ENCODE assay signal across 10 mouse cellular contexts in the genomic region with DNA sequence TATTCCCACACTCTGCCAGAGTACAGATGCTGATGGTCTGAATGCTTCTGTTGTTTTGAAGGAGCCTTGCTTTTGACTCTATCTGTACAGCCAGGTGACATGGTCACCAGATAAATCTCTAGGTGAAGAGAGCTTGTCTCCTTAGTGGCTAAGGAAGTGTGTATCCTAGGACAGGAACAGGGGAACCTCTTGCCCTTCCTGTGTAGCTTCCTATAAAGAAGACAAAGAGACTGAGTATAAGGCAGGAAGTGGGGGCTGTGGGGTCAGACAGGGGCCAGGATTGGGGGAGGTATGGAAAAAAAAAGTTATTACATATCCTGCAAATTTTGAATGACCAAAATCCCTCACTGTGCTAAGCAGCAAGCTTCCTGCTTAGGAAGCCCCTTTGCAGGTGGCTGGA. TPM values are rescaled to one million over a fixed set of nuclear protein-coding genes. Genes with fewer than 3 reads are reported as not detected.
DNase-seq lines count a peak whose midpoint lies in the region; ATAC-seq lines count a peak whose summit lies in the region.
"Had no signal": no experiment of that assay in that cellular context is flagged by ENCODE, and none has a peak within 500 bp of the region (broad histone marks: within the 10 kb centered on the region; RNA-seq: fewer than 3 reads in every experiment).

No protein-coding gene starts in this region.

- H3K27me3 ChIP-seq in heart, embryonic 10.5 days (ENCODE audit: insufficient read depth, poor library complexity, severe bottlenecking): no peaks in the 10 kb centered on the region
- no peaks in the 10 kb centered on the region for H3K27me3 ChIP-seq in limb, embryonic 10.5 days (ENCODE audit: low read depth, poor library complexity, severe bottlenecking)
- H3K27me3 ChIP-seq in forebrain, embryonic 14.5 days (replicated peaks; ENCODE audit: control insufficient read depth, insufficient read depth, low read length): no peaks in the 10 kb centered on the region
- H3K27me3 ChIP-seq in midbrain, embryonic 13.5 days: no peaks in the 10 kb centered on the region

- H3K9ac ChIP-seq in forebrain, embryonic 14.5 days (ENCODE audit: low read length): no peak overlapping the region
- no peak overlapping the region for H3K9ac ChIP-seq in midbrain, embryonic 13.5 days (replicated peaks)

- DNase-seq in heart, embryonic 10.5 days (ENCODE audit: low spot score): no peak
- no peak for DNase-seq in heart, postnatal 14 days
- peak; percentile 56 for DNase-seq in kidney, adult 11 months
- DNase-seq in limb, embryonic 10.5 days (ENCODE audit: low spot score): no peak
- no peak for DNase-seq in forebrain, embryonic 14.5 days (ENCODE audit: low spot score)
- DNase-seq in right cerebral cortex, adult 18-20 months: no peak
- DNase-seq: gastrocnemius, postnatal 10 days; midbrain, embryonic 14.5 days had no signal

- peak overlapping the region; percentile 36 for H3K27ac ChIP-seq in heart, embryonic 10.5 days
- H3K27ac ChIP-seq in brown adipose tissue, adult 24 weeks (replicated peaks; ENCODE audit: low read depth, low read length): peak overlapping the region; percentile 34
- peak overlapping the region; percentile 9; the same call in 1 of the 2 replicates for H3K27ac ChIP-seq in limb, embryonic 10.5 days
- no peak overlapping the region for H3K27ac ChIP-seq in forebrain, embryonic 14.5 days (ENCODE audit: low read depth, low read length)
- H3K27ac ChIP-seq in midbrain, embryonic 13.5 days: no peak overlapping the region

- no peak overlapping the region for H3K4me2 ChIP-seq in forebrain, embryonic 14.5 days (ENCODE audit: low read length)
- H3K4me2 ChIP-seq in midbrain, embryonic 13.5 days (replicated peaks): no peak overlapping the region

- no peak overlapping the region for H3K4me3 ChIP-seq in heart, embryonic 10.5 days
- H3K4me3 ChIP-seq in brown adipose tissue, adult 24 weeks (ENCODE audit: insufficient read depth, low read depth, low read length): no peak overlapping the region
- no peak overlapping the region for H3K4me3 ChIP-seq in limb, embryonic 10.5 days
- H3K4me3 ChIP-seq in forebrain, embryonic 14.5 days (ENCODE audit: low read depth, low read length): no peak overlapping the region
- H3K4me3 ChIP-seq in midbrain, embryonic 13.5 days (replicated peaks): no peak overlapping the region

- intact Hi-C loops in heart, postnatal 14 days (cut with DNase I): loop anchor here (5.0 kb wide), 1 partner anchor 49 kb away; no protein-coding TSS in a partner anchor

- no peaks in the 10 kb centered on the region for H3K36me3 ChIP-seq in heart, embryonic 10.5 days
- no peaks in the 10 kb centered on the region for H3K36me3 ChIP-seq in limb, embryonic 10.5 days
- no peaks in the 10 kb centered on the region for H3K36me3 ChIP-seq in forebrain, embryonic 14.5 days (ENCODE audit: control insufficient read depth, insufficient read depth, low read length)
- H3K36me3 ChIP-seq in midbrain, embryonic 13.5 days: no peaks in the 10 kb centered on the region

- ATAC-seq in forebrain, embryonic 14.5 days: no peak
- no peak for ATAC-seq in midbrain, embryonic 13.5 days

- no peaks in the 10 kb centered on the region for H3K9me3 ChIP-seq in heart, embryonic 10.5 days
- H3K9me3 ChIP-seq in limb, embryonic 10.5 days (replicated peaks): no peaks in the 10 kb centered on the region
- no peaks in the 10 kb centered on the region for H3K9me3 ChIP-seq in forebrain, embryonic 14.5 days (replicated peaks; ENCODE audit: control insufficient read depth, low read length)
- H3K9me3 ChIP-seq in midbrain, embryonic 13.5 days: no peaks in the 10 kb centered on the region

- H3K4me1 ChIP-seq in heart, embryonic 10.5 days: 0 out of 2 replicates have a peak, but pooled peaks cover 8% of the 10 kb centered on the region
- H3K4me1 ChIP-seq in brown adipose tissue, adult 24 weeks (ENCODE audit: control insufficient read depth, insufficient read depth, insufficient read length, low read length): peaks cover 20% of the 10 kb centered on the region
- peaks cover 18% of the 10 kb centered on the region for H3K4me1 ChIP-seq in limb, embryonic 10.5 days
- H3K4me1 ChIP-seq in forebrain, embryonic 14.5 days (ENCODE audit: control insufficient read depth, insufficient read depth, low read length): no peaks in the 10 kb centered on the region
- H3K4me1 ChIP-seq in midbrain, embryonic 13.5 days (replicated peaks): no peaks in the 10 kb centered on the region

RNA-seq across cellular contexts. Expression of a gene that starts 13.4 kb away (rescaled TPM):
- 46.2 and 52.6 TPM in 2 replicates for polyA plus RNA-seq in heart, embryonic 10.5 days (2016; fragmentation: Nextera tagmentation; extraction: Ambion mirVana)
- 100 to 1,000 TPM; 109 to 114 TPM for total RNA-seq in heart, postnatal 14 days (2021)
- polyA plus RNA-seq in brown adipose tissue, adult 24 weeks (2012; ENCODE audit: insufficient read depth, insufficient read length, missing spikeins): 10.7 and 24.7 TPM in 2 replicates
- 107 and 122 TPM in 2 replicates for polyA plus RNA-seq in limb, embryonic 10.5 days (2016; fragmentation: Nextera tagmentation; extraction: Ambion mirVana)
- 23.5 and 28.0 TPM in 2 replicates for polyA plus RNA-seq in forebrain, embryonic 14.5 days (2014; fragmentation: Nextera tagmentation; extraction: Ambion mirVana)
- 28.4 and 28.6 TPM in 2 replicates for polyA plus RNA-seq in midbrain, embryonic 13.5 days (2015; fragmentation: Nextera tagmentation; extraction: Ambion mirVana)

Comparison
In these comparisons a context has a peak if more than half of its experiments do, and no peak if none do; other contexts are left out.
1. H3K27ac ChIP-seq: peak in heart, embryonic 10.5 days (single experiment), brown adipose tissue, adult 24 weeks (single experiment) and limb, embryonic 10.5 days (single experiment); none in forebrain, embryonic 14.5 days (single experiment) and midbrain, embryonic 13.5 days (single experiment).